Mouse (Mus musculus) thymus, postnatal 36 days (tissue): ENCODE measurements around the gene Kiss1r.

Experiments
- DNase-seq, 2 experiments: peaks; one replicate each; pipeline ENCODE4 v3.0.0; 2022; ENCODE audit warnings: mixed read lengths in 2 of 2

The Kiss1r gene

GRCm38 (mm10) chr10:79897316-79898245, 19.2 kb upstream of the Kiss1r start:
- DNase-seq = no peak

- no peak for DNase-seq
Measured at GRCm38 (mm10) chr10:79900951-79901410, 15.8 kb upstream of the Kiss1r start.

- DNase-seq = no peak
Measured at GRCm38 (mm10) chr10:79906712-79907111, 10.1 kb upstream of the Kiss1r start.

GRCm38 (mm10) chr10:79907415-79907814, 9.4 kb upstream of the Kiss1r start:
- DNase-seq = no peak

DNA sequence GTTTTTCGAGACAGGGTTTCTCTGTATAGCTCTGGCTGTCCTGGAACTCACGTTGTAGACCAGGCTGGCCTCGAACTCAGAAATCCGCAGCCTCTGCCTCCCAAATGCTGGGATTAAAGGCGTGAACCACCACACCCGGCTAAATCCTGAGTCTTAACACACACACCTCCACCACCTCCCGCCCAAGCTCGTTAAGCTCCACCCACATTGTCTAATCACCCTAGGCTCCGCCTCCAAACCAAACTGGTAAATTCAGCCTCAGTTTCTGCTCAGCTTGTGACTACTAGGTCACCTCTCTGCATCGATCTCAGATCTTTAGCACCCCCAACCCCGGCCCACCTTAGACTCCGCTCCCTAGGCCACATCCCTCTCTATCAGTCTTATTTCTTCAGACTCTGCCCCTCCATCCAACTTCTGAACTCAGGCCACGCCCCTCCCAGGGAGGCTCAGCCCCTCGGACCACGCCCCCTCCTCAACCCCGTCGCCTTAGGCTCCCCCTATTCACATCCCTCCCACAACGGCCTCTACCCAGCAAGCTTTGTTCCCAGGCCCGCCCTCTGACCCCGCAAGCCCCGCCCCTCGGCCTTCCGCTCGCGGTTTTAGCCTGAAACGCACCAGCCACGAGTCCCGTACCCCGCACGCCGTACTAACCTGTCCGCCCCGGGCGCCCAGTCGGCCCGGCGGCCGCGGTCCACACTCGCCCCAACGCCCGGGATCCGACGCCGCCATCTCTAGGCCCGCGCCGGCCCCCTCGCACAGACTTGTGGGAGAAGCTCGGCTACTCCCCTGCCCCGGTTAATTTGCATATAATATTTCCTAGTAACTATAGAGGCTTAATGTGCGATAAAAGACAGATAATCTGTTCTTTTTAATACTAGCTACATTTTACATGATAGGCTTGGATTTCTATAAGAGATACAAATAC, 8.3 kb upstream of the Kiss1r start, which contains the start of gene Med16:
Gene Med16 (minus strand): TSS at position 757 of the 925 bp plus-strand sequence.
- peak; percentile 98 to 99 for DNase-seq

DNA sequence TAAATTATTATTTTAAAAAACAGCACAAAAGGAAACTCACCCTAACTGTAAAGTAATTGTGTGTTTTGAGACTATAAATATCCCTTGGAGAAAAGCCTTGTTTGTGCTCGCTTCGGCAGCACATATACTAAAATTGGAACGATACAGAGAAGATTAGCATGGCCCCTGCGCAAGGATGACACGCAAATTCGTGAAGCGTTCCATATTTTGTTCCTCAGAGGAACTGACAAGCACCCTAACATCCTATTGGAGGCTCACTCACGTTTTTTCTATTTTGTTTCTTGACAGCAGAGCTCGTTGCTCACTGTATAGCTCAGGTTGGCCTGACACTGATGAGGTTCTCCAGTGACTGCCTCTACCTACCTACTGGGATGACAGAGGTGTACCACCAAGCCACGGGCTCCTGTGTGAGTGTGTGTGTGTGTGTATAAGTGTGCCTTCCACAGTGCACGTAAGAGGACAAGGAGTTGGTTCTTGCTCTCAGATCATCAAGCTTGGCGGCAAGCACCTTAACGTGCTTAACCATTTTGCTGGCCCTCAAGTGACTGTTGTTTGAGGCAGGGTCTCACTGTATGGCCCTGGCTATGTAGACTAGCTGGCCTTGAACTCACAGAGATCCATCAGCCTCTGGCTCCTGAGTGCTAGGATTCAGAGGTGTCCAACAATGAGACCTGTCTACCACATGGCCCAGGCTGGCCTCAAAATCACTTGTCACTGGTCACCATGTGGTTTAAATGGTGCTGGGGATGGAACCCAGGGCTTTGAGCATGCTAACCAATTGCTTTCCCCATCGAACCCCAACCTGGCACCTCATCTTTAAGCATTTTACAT, 7.5 kb upstream of the Kiss1r start:
- no peak for DNase-seq

DNA sequence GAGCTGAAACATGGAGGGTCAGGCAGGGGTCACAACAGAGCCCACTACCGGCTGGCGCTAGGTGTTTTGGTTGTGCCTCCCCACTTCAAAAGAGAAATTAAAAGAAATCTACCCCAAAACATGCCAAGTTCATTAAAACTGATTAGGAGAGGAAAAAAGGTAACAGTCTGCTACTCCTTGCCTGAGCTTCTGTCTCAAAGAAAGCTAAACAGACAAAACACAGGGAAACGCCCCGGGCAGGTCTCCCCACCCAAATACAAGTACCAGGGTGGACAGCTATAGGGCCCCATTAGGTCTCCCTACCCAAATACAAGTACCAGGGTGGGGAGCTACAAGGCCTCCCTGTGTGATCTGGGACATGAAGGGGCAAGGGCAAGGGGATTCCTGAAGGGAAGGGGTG, 6.2 kb upstream of the Kiss1r start, which contains the start of gene Gm26602:
Gene Gm26602 (plus strand): TSS at position 301 of the 400 bp plus-strand sequence.
- no peak for DNase-seq

DNA sequence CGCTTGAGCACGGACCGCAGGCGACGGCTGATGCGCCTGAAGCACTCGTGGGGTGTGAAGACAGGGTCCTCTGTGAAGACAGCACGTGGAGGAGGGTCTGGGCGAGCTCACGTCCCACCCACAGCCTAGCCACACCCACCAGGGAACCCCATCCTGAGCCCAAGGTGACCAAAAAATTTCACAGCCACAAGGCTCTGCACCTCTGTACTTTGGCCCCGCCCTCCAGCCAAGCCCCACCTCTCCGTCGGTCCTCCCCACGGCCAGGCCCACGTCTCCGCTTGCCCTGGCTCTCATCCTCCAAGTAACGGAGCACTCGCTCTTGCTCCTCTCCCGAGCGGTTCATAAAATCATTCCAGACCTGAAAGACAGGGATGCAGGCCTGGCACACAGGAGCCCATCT, 4.4 kb upstream of the Kiss1r start:
- DNase-seq = no peak

- no peak for DNase-seq
Measured at GRCm38 (mm10) chr10:79914131-79914947, 2.4 kb upstream of the Kiss1r start.

DNA sequence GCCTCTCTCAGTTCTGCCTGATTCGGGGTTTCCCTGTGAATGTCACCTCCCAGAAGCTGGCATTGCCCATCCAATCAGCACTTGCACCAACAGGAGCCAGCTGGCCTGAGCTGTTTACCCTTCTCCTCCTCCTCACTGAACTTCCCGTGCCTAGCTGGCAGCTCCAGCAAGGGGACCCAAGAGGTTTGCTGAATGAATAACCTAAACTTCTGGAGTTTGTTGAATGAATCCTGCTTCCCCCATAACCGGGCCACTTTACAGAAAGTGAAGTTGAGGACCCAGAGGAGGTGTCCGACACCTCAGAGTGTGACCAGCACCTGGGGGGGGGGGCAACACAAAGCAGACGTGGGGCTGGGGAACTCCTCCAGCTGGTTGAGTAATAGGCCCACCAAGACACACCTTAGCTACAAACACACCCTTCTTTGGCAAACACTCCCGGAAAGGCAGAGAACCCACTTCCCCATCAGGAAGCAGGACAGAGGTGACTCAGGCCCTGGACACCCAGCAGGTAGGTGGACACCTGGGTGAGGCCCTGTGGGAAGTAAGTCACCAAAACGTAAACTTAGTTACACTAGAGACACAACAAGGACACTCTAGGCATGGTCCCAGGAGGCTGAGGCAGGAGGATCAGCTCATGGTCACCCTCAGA, 1.7 kb upstream of the Kiss1r start:
- DNase-seq = no peak

DNA sequence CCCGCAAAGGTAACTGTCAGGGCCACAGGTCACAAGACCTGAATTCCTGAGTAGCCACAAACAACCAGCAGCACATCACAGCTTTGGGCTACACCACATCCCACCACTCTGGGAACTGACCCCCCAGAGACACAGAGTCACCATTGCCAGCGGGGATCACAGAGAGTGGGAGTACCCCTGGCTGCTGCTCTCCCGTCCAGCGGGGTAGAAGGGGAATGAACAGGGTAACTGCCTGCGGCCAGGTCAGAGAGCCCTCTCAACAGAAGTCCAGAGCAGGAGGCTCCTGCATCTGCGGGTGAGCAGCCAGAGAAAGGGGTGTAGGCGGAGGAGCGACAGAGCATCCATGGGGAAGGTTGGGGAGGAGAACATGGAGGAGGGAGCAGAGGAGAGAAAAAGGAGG, 690 bp upstream of the Kiss1r start:
- no peak for DNase-seq

GRCm38 (mm10) chr10:79917532-79918100, 845 bp downstream of the Kiss1r start:
- no peak for DNase-seq

DNA sequence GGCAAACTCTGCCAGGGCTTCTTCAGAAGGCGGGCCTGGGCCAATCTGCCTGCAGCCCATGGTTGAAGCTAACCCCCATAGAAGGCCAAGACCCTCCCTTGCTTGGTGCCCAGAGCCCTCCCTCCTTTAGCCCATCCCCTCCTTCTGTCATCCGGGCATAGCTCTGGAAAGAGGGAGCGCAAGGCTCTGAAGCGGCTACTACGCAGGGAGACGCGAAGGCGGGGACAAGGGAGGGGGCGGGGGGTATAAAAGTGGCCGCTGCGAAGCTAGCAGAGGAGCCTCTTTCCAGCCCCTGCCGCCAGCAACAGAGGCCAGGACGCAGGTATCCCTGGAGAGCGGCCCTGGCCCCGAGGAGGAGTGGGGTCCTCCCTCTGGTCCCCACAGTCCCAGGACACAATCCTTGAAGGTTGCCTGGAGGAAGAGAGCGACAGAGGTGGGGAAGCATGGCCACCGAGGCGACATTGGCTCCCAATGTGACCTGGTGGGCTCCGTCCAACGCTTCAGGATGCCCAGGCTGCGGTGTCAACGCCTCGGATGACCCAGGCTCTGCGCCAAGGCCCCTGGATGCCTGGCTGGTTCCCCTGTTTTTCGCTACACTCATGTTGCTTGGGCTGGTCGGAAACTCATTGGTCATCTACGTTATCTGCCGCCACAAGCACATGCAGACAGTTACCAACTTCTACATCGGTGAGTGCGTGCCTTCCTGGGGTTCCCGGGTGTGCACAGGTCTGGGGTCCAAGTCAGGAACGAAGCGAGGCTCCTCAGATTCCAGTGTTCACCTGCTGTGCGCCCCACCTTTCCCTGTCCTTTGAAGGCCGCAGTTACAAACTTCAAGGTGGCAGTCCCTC, 1.7 kb downstream of the Kiss1r start:
- DNase-seq = no peak

DNA sequence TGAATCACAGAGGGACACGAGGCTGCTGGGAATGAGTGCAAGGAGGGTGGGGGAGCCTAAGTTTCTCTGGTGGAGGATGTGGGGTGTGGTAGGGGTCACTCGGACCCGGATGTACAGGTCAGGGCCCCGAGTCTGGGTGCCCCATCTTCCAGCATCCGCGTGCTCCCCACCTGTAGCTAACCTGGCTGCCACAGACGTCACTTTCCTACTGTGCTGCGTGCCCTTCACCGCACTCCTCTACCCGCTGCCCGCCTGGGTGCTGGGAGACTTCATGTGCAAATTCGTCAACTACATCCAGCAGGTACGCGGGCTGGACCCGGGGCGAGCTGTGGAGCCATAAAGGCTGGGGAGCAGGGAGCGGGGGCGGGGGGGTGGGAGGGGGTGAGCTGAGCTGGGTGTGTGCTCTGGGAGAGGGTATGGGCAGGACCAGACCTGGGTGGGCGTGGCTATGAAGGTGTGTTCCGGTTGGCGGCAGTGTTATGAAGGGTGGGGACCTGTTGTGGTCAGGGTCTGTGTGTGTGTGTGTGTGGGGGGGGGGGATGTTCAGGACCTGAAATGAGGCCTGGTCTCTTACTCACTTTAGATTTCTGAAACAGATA, 2.6 kb downstream of the Kiss1r start:
- no peak for DNase-seq

- DNase-seq = no peak
Measured at GRCm38 (mm10) chr10:79920056-79920890, 3.5 kb downstream of the Kiss1r start.

- DNase-seq = no peak
Measured at GRCm38 (mm10) chr10:79920958-79921535, 4.3 kb downstream of the Kiss1r start, which contains the start of gene R3hdm4. R3hdm4 (minus strand) TSS chr10:79921208.

GRCm38 (mm10) chr10:79921572-79921971, 4.8 kb downstream of the Kiss1r start:
- DNase-seq = no peak
